8 mouse cellular contexts compared by ENCODE assay signal in genomic region chr7:30665321-30665720, GRCm38 (mm10). TPM values are rescaled to one million over a fixed set of nuclear protein-coding genes. Genes with fewer than 3 reads are reported as not detected.
DNase-seq lines count a peak whose midpoint lies in the region; ATAC-seq and TF ChIP-seq lines count a peak whose summit lies in the region.

No protein-coding gene starts in this region.

- 9% methylated on average over 11 of the region's 11 CpGs for WGBS in embryonic facial prominence, embryonic 10.5 days
- 5% methylated on average over 11 of the region's 11 CpGs for WGBS in intestine, embryonic 14.5 days
- WGBS in midbrain, postnatal 0 days = 2% methylated on average over 11 of the region's 11 CpGs

- no peak for TF ChIP-seq RAD21 in MEL (IDR thresholded peaks at IDR 0.05; ENCODE audit: low read depth, low read length)

- no peak for TF ChIP-seq EP300 in MEL (IDR thresholded peaks at IDR 0.05; ENCODE audit: low read depth in 1 of 2, low read length in 2 of 2)

- TF ChIP-seq POLR2A in MEL (IDR thresholded peaks at IDR 0.05; ENCODE audit: control insufficient read depth in 1 of 2, insufficient read depth in 1 of 2, low read depth in 1 of 2, low read length in 2 of 2, poor library complexity in 1 of 2) = no peak

- peaks cover 0 to 4% of the 10 kb centered on the region in 2 experiments; a peak in 3 of 4 replicates for H3K27me3 ChIP-seq in MEL (ENCODE audit: control insufficient read depth in 1 of 2, insufficient read depth in 2 of 2, low read length in 2 of 2)
- 0 out of 2 replicates have a peak, but pooled peaks cover 4% of the 10 kb centered on the region for H3K27me3 ChIP-seq in embryonic facial prominence, embryonic 10.5 days (replicated peaks; ENCODE audit: low read depth, poor library complexity, severe bottlenecking)
- H3K27me3 ChIP-seq in intestine, embryonic 14.5 days (replicated peaks; ENCODE audit: control insufficient read depth, insufficient read depth, low read length) = no peaks in the 10 kb centered on the region
- peaks cover 7% of the 10 kb centered on the region; the same call in 1 of the 2 replicates for H3K27me3 ChIP-seq in midbrain, postnatal 0 days (ENCODE audit: insufficient read depth, low read length)

- no peaks in the 10 kb centered on the region for H3K9me3 ChIP-seq in MEL (replicated peaks; ENCODE audit: insufficient read depth, low read length)
- H3K9me3 ChIP-seq in embryonic facial prominence, embryonic 10.5 days = no peaks in the 10 kb centered on the region
- no peaks in the 10 kb centered on the region for H3K9me3 ChIP-seq in intestine, embryonic 14.5 days (ENCODE audit: control insufficient read depth, low read length)
- H3K9me3 ChIP-seq in midbrain, postnatal 0 days (ENCODE audit: low read length) = no peaks in the 10 kb centered on the region

- H3K9ac ChIP-seq in MEL (ENCODE audit: control insufficient read depth, low read depth, low read length, poor library complexity, severe bottlenecking) = peak overlapping the region; percentile 95
- peak overlapping the region; percentile 58 for H3K9ac ChIP-seq in intestine, embryonic 14.5 days (ENCODE audit: low read length)
- H3K9ac ChIP-seq in midbrain, postnatal 0 days (replicated peaks; ENCODE audit: low read length, poor library complexity, severe bottlenecking) = peak overlapping the region; percentile 79

- H3K79me2 ChIP-seq in MEL (ENCODE audit: control insufficient read depth, insufficient read depth, low read length, poor library complexity) = peaks cover 3% of the 10 kb centered on the region; the same call in 1 of the 2 replicates

- no peak for DNase-seq in layer of hippocampus, adult 2 months (ENCODE audit: low spot score in 2 of 2)
- no peak for DNase-seq in layer of hippocampus, adult 11-12 months (ENCODE audit: low spot score)
- DNase-seq in MEL (ENCODE audit: low read depth, low spot score) (peak; percentile 47), adipocyte (ENCODE audit: low spot score) (no peak)
- DNase-seq in embryonic facial prominence, embryonic 10.5 days (ENCODE audit: low spot score) = peak; percentile 16
- DNase-seq in intestine, embryonic 14.5 days (ENCODE audit: low spot score) = peak; percentile 56
- DNase-seq in midbrain, postnatal 0 days (ENCODE audit: low spot score) = peak; percentile 53
- DNase-seq in ovary, postnatal 10 days (ENCODE audit: low spot score) = no peak

- 0 out of 2 replicates have a peak, but pooled peaks have one; percentile 52 for ATAC-seq in intestine, embryonic 14.5 days (replicated peaks; ENCODE audit: low FRiP score, low TSS enrichment, low read depth)
- ATAC-seq in midbrain, postnatal 0 days (ENCODE audit: low FRiP score) = peak; percentile 70

- no peaks in the 10 kb centered on the region for H3K4me1 ChIP-seq in MEL (ENCODE audit: control insufficient read depth in 1 of 2, insufficient read depth in 2 of 2, low read length in 2 of 2)
- H3K4me1 ChIP-seq in embryonic facial prominence, embryonic 10.5 days = peaks cover 14% of the 10 kb centered on the region
- no peaks in the 10 kb centered on the region for H3K4me1 ChIP-seq in intestine, embryonic 14.5 days (replicated peaks; ENCODE audit: control insufficient read depth, insufficient read depth, low read length)
- H3K4me1 ChIP-seq in midbrain, postnatal 0 days (ENCODE audit: insufficient read depth, low read length) = no peaks in the 10 kb centered on the region

- no peak for TF ChIP-seq CTCF in layer of hippocampus, adult 2 months (conservative IDR thresholded peaks at IDR 0.05)
- TF ChIP-seq CTCF in MEL (IDR thresholded peaks at IDR 0.05 in 2 of 3, conservative IDR thresholded peaks at IDR 0.05 in 1 of 3; ENCODE audit: control insufficient read depth in 1 of 3, insufficient read depth in 1 of 3, low read depth in 2 of 3, low read length in 3 of 3, poor library complexity in 1 of 3, severe bottlenecking in 1 of 3) = no peak
- TF ChIP-seq CTCF in midbrain, postnatal 0 days (IDR thresholded peaks at IDR 0.05) = no peak

- peak overlapping the region; percentile 86 for H3K27ac ChIP-seq in layer of hippocampus, adult 2 months
- no peak overlapping the region for H3K27ac ChIP-seq in MEL (ENCODE audit: control insufficient read depth, low read depth, low read length)
- H3K27ac ChIP-seq in embryonic facial prominence, embryonic 10.5 days (replicated peaks) = peak overlapping the region; percentile 86
- no peak overlapping the region for H3K27ac ChIP-seq in intestine, embryonic 14.5 days (ENCODE audit: low read depth)
- H3K27ac ChIP-seq in midbrain, postnatal 0 days (ENCODE audit: low read depth, low read length) = peak overlapping the region; percentile 89

- peak overlapping the region; percentile 83 for H3K4me2 ChIP-seq in intestine, embryonic 14.5 days (ENCODE audit: low read length)
- H3K4me2 ChIP-seq in midbrain, postnatal 0 days (ENCODE audit: low read depth, low read length, poor library complexity, severe bottlenecking) = peak overlapping the region; percentile 69

- peak overlapping the region; percentile 75 for H3K4me3 ChIP-seq in layer of hippocampus, adult 2 months
- H3K4me3 ChIP-seq in MEL (ENCODE audit: control insufficient read depth in 1 of 2, insufficient read depth in 1 of 2, low read depth in 2 of 2, low read length in 2 of 2) = peak overlapping the region; percentile 82 to 93
- H3K4me3 ChIP-seq in embryonic facial prominence, embryonic 10.5 days = peak overlapping the region; percentile 84
- peak overlapping the region; percentile 58 for H3K4me3 ChIP-seq in intestine, embryonic 14.5 days (ENCODE audit: low read depth, low read length)
- peak overlapping the region; percentile 54 for H3K4me3 ChIP-seq in midbrain, postnatal 0 days (ENCODE audit: low read depth, low read length)

- H3K36me3 ChIP-seq in MEL (ENCODE audit: control insufficient read depth in 1 of 2, insufficient read depth in 2 of 2, low read length in 2 of 2) = no peaks in the 10 kb centered on the region
- H3K36me3 ChIP-seq in embryonic facial prominence, embryonic 10.5 days (replicated peaks) = peaks cover 26% of the 10 kb centered on the region
- H3K36me3 ChIP-seq in intestine, embryonic 14.5 days (ENCODE audit: control insufficient read depth, insufficient read depth, low read length) = peaks cover 16% of the 10 kb centered on the region
- H3K36me3 ChIP-seq in midbrain, postnatal 0 days (ENCODE audit: insufficient read depth, low read length) = peaks cover 9% of the 10 kb centered on the region; the same call in 1 of the 2 replicates

TF ChIP-seq in MEL, 35 proteins besides CTCF, POLR2A, EP300 and RAD21 (continues in another document):
- TF ChIP-seq TBP (IDR thresholded peaks at IDR 0.05; ENCODE audit: low read depth, low read length) = no peak

RNA-seq across cellular contexts. Expression of gene Haus5, which starts 0.5 kb away (rescaled TPM):
- 1 to 10 TPM; 6.6 to 6.8 TPM for total RNA-seq in layer of hippocampus, adult 2 months (2021)
- total RNA-seq in MEL (2012; rRNA removed) = 34.3 and 35.0 TPM in 2 replicates
- 10 to 100 TPM in 1 of 2 experiments, not detected in 1; 55.9 TPM for polyA plus RNA-seq in MEL (2012; ENCODE audit: insufficient read depth in 1 of 2, insufficient read length in 2 of 2, low read depth in 1 of 2, low replicate concordance in 2 of 2, missing spikeins in 1 of 2)
- polyA plus RNA-seq in embryonic facial prominence, embryonic 10.5 days (2016; fragmentation: Nextera tagmentation; extraction: Ambion mirVana) = 79.6 and 80.3 TPM in 2 replicates
- polyA plus RNA-seq in intestine, embryonic 14.5 days (2014; fragmentation: Nextera tagmentation; extraction: Ambion mirVana) = 48.7 and 49.5 TPM in 2 replicates
- total RNA-seq in midbrain, postnatal 0 days (2014; rRNA removed) = 17.9 and 22.7 TPM in 2 replicates
- 19.8 and 20.0 TPM in 2 replicates for polyA plus RNA-seq in midbrain, postnatal 0 days (2015; fragmentation: Nextera tagmentation; extraction: Ambion mirVana)

RNA-seq across cellular contexts. Expression of gene Pmis2, which starts 6.1 kb away (rescaled TPM):
- not detected for total RNA-seq in layer of hippocampus, adult 2 months (2021)
- not detected in 2 replicates for total RNA-seq in MEL (2012; rRNA removed)
- polyA plus RNA-seq in MEL (2012; ENCODE audit: insufficient read depth in 1 of 2, insufficient read length in 2 of 2, low read depth in 1 of 2, low replicate concordance in 2 of 2, missing spikeins in 1 of 2) = not detected
- not detected in 2 replicates for polyA plus RNA-seq in embryonic facial prominence, embryonic 10.5 days (2016; fragmentation: Nextera tagmentation; extraction: Ambion mirVana)
- not detected in 2 replicates for polyA plus RNA-seq in intestine, embryonic 14.5 days (2014; fragmentation: Nextera tagmentation; extraction: Ambion mirVana)
- not detected in 2 replicates for total RNA-seq in midbrain, postnatal 0 days (2014; rRNA removed)
- not detected in 2 replicates for polyA plus RNA-seq in midbrain, postnatal 0 days (2015; fragmentation: Nextera tagmentation; extraction: Ambion mirVana)

RNA-seq across cellular contexts. Expression of gene Rbm42, which starts 15.2 kb away (rescaled TPM):
- 10 to 100 TPM; 69.5 to 72.6 TPM for total RNA-seq in layer of hippocampus, adult 2 months (2021)
- 103 and 124 TPM in 2 replicates for total RNA-seq in MEL (2012; rRNA removed)
- 100 to 1,000 TPM in 1 of 2 experiments, not detected in 1; 129 TPM for polyA plus RNA-seq in MEL (2012; ENCODE audit: insufficient read depth in 1 of 2, insufficient read length in 2 of 2, low read depth in 1 of 2, low replicate concordance in 2 of 2, missing spikeins in 1 of 2)
- 134 and 139 TPM in 2 replicates for polyA plus RNA-seq in embryonic facial prominence, embryonic 10.5 days (2016; fragmentation: Nextera tagmentation; extraction: Ambion mirVana)
- 96.4 and 101 TPM in 2 replicates for polyA plus RNA-seq in intestine, embryonic 14.5 days (2014; fragmentation: Nextera tagmentation; extraction: Ambion mirVana)
- total RNA-seq in midbrain, postnatal 0 days (2014; rRNA removed) = 163 and 185 TPM in 2 replicates
- polyA plus RNA-seq in midbrain, postnatal 0 days (2015; fragmentation: Nextera tagmentation; extraction: Ambion mirVana) = 120 and 123 TPM in 2 replicates

RNA-seq across cellular contexts. Expression of gene Etv2, which starts 29.7 kb away (rescaled TPM):
- not detected for total RNA-seq in layer of hippocampus, adult 2 months (2021)
- total RNA-seq in MEL (2012; rRNA removed) = 0.15 TPM in 1 of 2 replicates, not detected in the other
- not detected for polyA plus RNA-seq in MEL (2012; ENCODE audit: insufficient read depth in 1 of 2, insufficient read length in 2 of 2, low read depth in 1 of 2, low replicate concordance in 2 of 2, missing spikeins in 1 of 2)
- polyA plus RNA-seq in embryonic facial prominence, embryonic 10.5 days (2016; fragmentation: Nextera tagmentation; extraction: Ambion mirVana) = 0.47 and 0.87 TPM in 2 replicates
- not detected in 2 replicates for polyA plus RNA-seq in intestine, embryonic 14.5 days (2014; fragmentation: Nextera tagmentation; extraction: Ambion mirVana)
- 1.2 TPM in 1 of 2 replicates, not detected in the other for total RNA-seq in midbrain, postnatal 0 days (2014; rRNA removed)
- 0.15 TPM in 1 of 2 replicates, not detected in the other for polyA plus RNA-seq in midbrain, postnatal 0 days (2015; fragmentation: Nextera tagmentation; extraction: Ambion mirVana)

RNA-seq across cellular contexts. Expression of gene 2200002J24Rik, which starts 33.4 kb away (rescaled TPM):
- total RNA-seq in layer of hippocampus, adult 2 months (2021) = not detected
- total RNA-seq in MEL (2012; rRNA removed) = 0.52 TPM in 1 of 2 replicates, not detected in the other
- polyA plus RNA-seq in MEL (2012; ENCODE audit: insufficient read depth in 1 of 2, insufficient read length in 2 of 2, low read depth in 1 of 2, low replicate concordance in 2 of 2, missing spikeins in 1 of 2) = 1 to 10 TPM in 1 of 2 experiments, not detected in 1; 1.2 TPM
- not detected in 2 replicates for polyA plus RNA-seq in embryonic facial prominence, embryonic 10.5 days (2016; fragmentation: Nextera tagmentation; extraction: Ambion mirVana)
- 1.4 TPM in 2 replicates for polyA plus RNA-seq in intestine, embryonic 14.5 days (2014; fragmentation: Nextera tagmentation; extraction: Ambion mirVana)
- total RNA-seq in midbrain, postnatal 0 days (2014; rRNA removed) = not detected in 2 replicates
- polyA plus RNA-seq in midbrain, postnatal 0 days (2015; fragmentation: Nextera tagmentation; extraction: Ambion mirVana) = not detected in 2 replicates

Comparison
In these comparisons a context has a peak if more than half of its experiments do, and no peak if none do; other contexts are left out.
1. DNase-seq: peak in MEL (single experiment), embryonic facial prominence, embryonic 10.5 days (single experiment), intestine, embryonic 14.5 days (single experiment) and midbrain, postnatal 0 days (single experiment); none in layer of hippocampus, adult 2 months (0 of 2), layer of hippocampus, adult 11-12 months (single experiment), adipocyte (single experiment) and ovary, postnatal 10 days (single experiment).
2. H3K27ac ChIP-seq: peak in layer of hippocampus, adult 2 months (single experiment), embryonic facial prominence, embryonic 10.5 days (single experiment) and midbrain, postnatal 0 days (single experiment); none in MEL (single experiment) and intestine, embryonic 14.5 days (single experiment).
3. Peak in every context shown above with its lines, with median percentiles within 50 percentile points of each other: H3K4me3 ChIP-seq and H3K9ac ChIP-seq.